Mouse (Mus musculus): ENCODE data around the gene Zdhhc12. TPM values are rescaled to one million over a fixed set of nuclear protein-coding genes. Genes with fewer than 3 reads are reported as not detected.
A peak's percentile ranks its signal among the peaks of the same experiment; 100 is the strongest.

The Zdhhc12 gene
- polyA plus RNA-seq, 1 experiment from 2014 or later = 32.0 TPM

DNA sequence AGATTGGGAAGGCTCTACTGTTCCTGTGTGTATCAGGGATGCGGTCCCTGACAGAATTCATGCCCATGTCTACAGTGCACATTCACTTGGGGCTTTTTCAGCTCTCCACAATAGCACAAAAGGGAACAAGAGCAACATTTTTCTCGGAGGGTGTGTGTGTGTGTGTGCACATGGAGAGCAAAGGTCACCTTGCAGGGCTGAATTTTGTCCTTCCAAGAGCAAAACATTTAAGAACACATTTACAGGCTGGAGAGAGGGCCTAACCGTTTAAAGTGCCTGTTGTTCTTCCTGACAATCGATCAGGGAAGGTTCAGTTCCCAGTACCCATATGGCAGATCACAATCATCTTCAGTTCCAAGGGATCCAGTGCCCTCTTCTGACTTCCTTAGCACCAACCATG, 36.7 kb upstream of the Zdhhc12 start:
- no peak overlapping the region for H3K9ac ChIP-seq (ENCODE audit: low read length)
- no peaks in the 10 kb centered on the region for H3K9me3 ChIP-seq (ENCODE audit: control insufficient read depth, low read length)
- peaks cover 12% of the 10 kb centered on the region for H3K4me1 ChIP-seq (replicated peaks; ENCODE audit: control insufficient read depth, insufficient read depth, low read length)
- H3K36me3 ChIP-seq (ENCODE audit: control insufficient read depth, insufficient read depth, low read length) = no peaks in the 10 kb centered on the region
- no peak overlapping the region for H3K4me2 ChIP-seq (ENCODE audit: low read depth, low read length)
- 70% methylated on average over 4 of the region's 4 CpGs for WGBS
- H3K4me3 ChIP-seq (ENCODE audit: low read length) = no peak overlapping the region
- H3K27me3 ChIP-seq (ENCODE audit: control insufficient read depth, insufficient read depth, low read depth, low read length) = no peaks in the 10 kb centered on the region
- ATAC-seq (ENCODE audit: low read depth) = no peak
- no peak overlapping the region for H3K27ac ChIP-seq (ENCODE audit: low read length)

GRCm38 (mm10) chr2:30128789-30129188, 35.3 kb upstream of the Zdhhc12 start:
- Histone ChIP-seq H3K36me3 (ENCODE audit: control insufficient read depth, insufficient read depth, low read length) (no peaks in the 10 kb centered on the region), H3K4me3 (ENCODE audit: low read length) (no peak overlapping the region), H3K9me3 (ENCODE audit: control insufficient read depth, low read length) (no peaks in the 10 kb centered on the region), H3K9ac (ENCODE audit: low read length) (no peak overlapping the region), H3K27me3 (ENCODE audit: control insufficient read depth, insufficient read depth, low read depth, low read length) (no peaks in the 10 kb centered on the region), H3K4me1 (replicated peaks; ENCODE audit: control insufficient read depth, insufficient read depth, low read length) (peaks cover 11% of the 10 kb centered on the region), H3K27ac (ENCODE audit: low read length) (no peak overlapping the region), H3K4me2 (ENCODE audit: low read depth, low read length) (no peak overlapping the region)
- WGBS = 33% methylated on average over 2 of the region's 2 CpGs
- ATAC-seq (ENCODE audit: low read depth) = no peak

GRCm38 (mm10) chr2:30124472-30125274, 31.2 kb upstream of the Zdhhc12 start, which contains the start of gene Zer1:
Zer1 (minus strand) TSS chr2:30124585.
- 9% methylated on average over 31 of the region's 31 CpGs for WGBS

DNA sequence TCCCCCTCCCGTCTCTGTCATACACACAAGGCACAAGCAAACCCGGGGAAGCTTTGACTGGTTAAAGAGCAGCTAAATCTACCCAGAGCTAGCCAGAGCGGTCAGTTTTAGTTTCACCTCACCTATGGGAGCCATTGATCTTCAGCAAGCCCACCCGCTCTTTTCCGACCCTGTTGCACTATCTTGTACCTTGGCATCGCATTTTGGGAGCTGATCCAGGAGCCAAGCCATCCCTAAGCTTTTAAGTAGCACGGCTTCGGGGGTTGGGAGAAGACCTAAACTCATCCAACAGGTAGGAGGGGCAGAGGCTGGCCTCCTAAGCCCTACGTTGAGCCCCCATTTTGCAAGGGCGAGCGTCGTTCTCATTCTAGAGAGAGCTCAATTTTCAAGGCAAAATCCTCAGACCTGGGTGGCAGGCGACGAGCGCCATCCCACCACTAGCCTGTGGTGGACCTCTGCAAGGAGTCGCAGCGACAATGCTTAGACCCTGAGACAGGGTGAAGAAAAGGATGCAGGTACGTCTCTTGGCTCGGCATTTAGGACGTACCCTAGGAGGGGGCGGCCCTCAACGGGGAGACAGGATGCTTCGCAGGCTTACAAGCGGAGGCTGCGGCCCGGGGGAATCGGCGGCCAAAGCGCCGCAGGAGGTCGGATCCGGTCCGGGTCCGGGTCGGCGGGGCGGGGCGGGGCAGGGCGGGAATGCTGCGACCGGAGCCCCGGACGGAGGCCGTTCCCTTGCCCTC, 30.5 kb upstream of the Zdhhc12 start:
- peak overlapping the region; percentile 94 for H3K4me3 ChIP-seq (ENCODE audit: low read length)
- peak; percentile 69; the same call in 1 of the 2 replicates for ATAC-seq (ENCODE audit: low read depth)
- H3K9me3 ChIP-seq (ENCODE audit: control insufficient read depth, low read length) = no peaks in the 10 kb centered on the region
- 1% methylated on average over 33 of the region's 44 CpGs for WGBS
- H3K4me1 ChIP-seq (replicated peaks; ENCODE audit: control insufficient read depth, insufficient read depth, low read length) = peaks cover 17% of the 10 kb centered on the region
- H3K27me3 ChIP-seq (ENCODE audit: control insufficient read depth, insufficient read depth, low read depth, low read length) = no peaks in the 10 kb centered on the region
- peak overlapping the region; percentile 94 for H3K27ac ChIP-seq (ENCODE audit: low read length)
- peak overlapping the region; percentile 80 for H3K4me2 ChIP-seq (ENCODE audit: low read depth, low read length)
- no peaks in the 10 kb centered on the region for H3K36me3 ChIP-seq (ENCODE audit: control insufficient read depth, insufficient read depth, low read length)
- peak overlapping the region; percentile 92 for H3K9ac ChIP-seq (ENCODE audit: low read length)

More at GRCm38 (mm10) chr2:30124472-30125274, 31.2 kb upstream of the Zdhhc12 start, which contains the start of gene Zer1:
- H3K4me2 ChIP-seq (ENCODE audit: low read depth, low read length) = peak within 1 kb of the TSS; percentile 80
- H3K27me3 ChIP-seq (ENCODE audit: control insufficient read depth, insufficient read depth, low read depth, low read length) = no peaks in the 10 kb centered on the region
- peak within 1 kb of the TSS; percentile 94 for H3K27ac ChIP-seq (ENCODE audit: low read length)
- H3K36me3 ChIP-seq (ENCODE audit: control insufficient read depth, insufficient read depth, low read length) = no peaks in the 10 kb centered on the region
- peak; percentile 98 for ATAC-seq (ENCODE audit: low read depth)
- peak within 1 kb of the TSS; percentile 92 for H3K9ac ChIP-seq (ENCODE audit: low read length)
- H3K4me1 ChIP-seq (replicated peaks; ENCODE audit: control insufficient read depth, insufficient read depth, low read length) = peaks cover 17% of the 10 kb centered on the region
- peak within 1 kb of the TSS; percentile 94 for H3K4me3 ChIP-seq (ENCODE audit: low read length)
- H3K9me3 ChIP-seq (ENCODE audit: control insufficient read depth, low read length) = no peaks in the 10 kb centered on the region

DNA sequence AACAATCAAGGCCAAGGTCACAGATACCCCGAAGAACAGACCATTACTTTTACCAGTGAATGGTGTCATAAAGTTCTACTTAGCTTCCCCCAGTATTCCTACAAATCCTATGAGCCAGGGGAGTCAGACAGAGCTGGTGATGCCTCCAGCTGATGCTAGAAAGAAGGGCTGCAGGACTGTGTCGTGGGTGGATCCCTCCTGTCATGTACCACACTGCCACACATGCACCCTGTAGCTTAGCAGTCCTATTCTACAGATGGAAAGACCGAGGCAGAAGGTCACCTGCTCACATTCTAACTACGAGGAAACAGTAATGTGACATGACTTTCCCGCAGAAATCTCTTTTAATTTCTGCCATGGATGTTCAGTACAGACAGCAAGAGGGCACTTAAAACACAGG, 29.3 kb upstream of the Zdhhc12 start:
- no peak overlapping the region for H3K27ac ChIP-seq (ENCODE audit: low read length)
- H3K9ac ChIP-seq (ENCODE audit: low read length) = peak overlapping the region; percentile 92
- peaks cover 17% of the 10 kb centered on the region for H3K4me1 ChIP-seq (replicated peaks; ENCODE audit: control insufficient read depth, insufficient read depth, low read length)
- no peaks in the 10 kb centered on the region for H3K27me3 ChIP-seq (ENCODE audit: control insufficient read depth, insufficient read depth, low read depth, low read length)
- no peak for ATAC-seq (ENCODE audit: low read depth)
- 0 out of 2 replicates have a peak overlapping the region, but pooled peaks have one; percentile 80 for H3K4me2 ChIP-seq (ENCODE audit: low read depth, low read length)
- no peaks in the 10 kb centered on the region for H3K9me3 ChIP-seq (ENCODE audit: control insufficient read depth, low read length)
- no peak overlapping the region for H3K4me3 ChIP-seq (ENCODE audit: low read length)
- H3K36me3 ChIP-seq (ENCODE audit: control insufficient read depth, insufficient read depth, low read length) = no peaks in the 10 kb centered on the region
- 81% methylated on average over 5 of the region's 5 CpGs for WGBS

DNA sequence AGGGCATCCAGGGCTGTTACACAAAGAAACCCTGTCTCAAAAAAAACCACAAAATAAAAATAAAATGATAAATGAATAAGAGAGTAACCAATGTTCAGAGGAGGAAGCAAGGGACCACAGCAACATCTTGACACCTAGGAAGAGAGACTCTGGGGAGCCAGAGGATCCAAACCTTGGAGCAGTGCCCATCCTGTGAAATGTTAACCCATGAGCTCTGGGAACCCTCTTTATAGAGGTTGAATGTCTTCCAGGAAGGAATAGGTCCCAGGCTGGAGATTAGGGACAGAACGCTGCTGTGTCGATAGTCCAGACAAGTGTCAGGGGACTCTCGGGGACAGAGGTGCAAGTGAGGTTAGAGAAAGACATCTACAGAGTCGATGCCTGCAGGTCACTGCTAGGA, 26.8 kb upstream of the Zdhhc12 start:
- no peak for ATAC-seq (ENCODE audit: low read depth)
- Histone ChIP-seq H3K4me3 (ENCODE audit: low read length) (no peak overlapping the region), H3K27me3 (ENCODE audit: control insufficient read depth, insufficient read depth, low read depth, low read length) (no peaks in the 10 kb centered on the region), H3K9ac (ENCODE audit: low read length) (no peak overlapping the region), H3K36me3 (ENCODE audit: control insufficient read depth, insufficient read depth, low read length) (no peaks in the 10 kb centered on the region), H3K9me3 (ENCODE audit: control insufficient read depth, low read length) (no peaks in the 10 kb centered on the region), H3K4me2 (ENCODE audit: low read depth, low read length) (no peak overlapping the region), H3K27ac (ENCODE audit: low read length) (no peak overlapping the region), H3K4me1 (replicated peaks; ENCODE audit: control insufficient read depth, insufficient read depth, low read length) (peaks cover 17% of the 10 kb centered on the region)
- WGBS = 81% methylated on average over 4 of the region's 4 CpGs

DNA sequence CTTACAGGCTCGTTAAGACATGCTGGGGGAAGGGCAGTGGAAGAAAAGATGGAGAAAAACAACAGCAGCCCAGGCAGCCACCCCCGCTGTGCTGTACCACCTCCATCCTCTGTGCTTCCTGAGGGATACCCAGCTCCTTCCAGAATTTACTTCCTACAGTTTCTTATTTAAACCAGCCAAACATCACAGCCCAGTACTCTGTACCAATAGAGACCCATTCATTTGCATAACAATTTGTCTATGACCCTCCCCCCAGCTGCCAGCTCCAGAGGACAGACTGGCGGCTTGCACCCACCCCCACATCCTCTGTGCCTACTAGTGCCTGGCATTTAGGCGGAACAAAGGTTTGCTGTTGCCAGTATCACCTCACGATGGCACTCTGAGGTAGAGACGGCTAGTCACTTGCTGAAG, 26.2 kb upstream of the Zdhhc12 start:
- 41% methylated on average over 6 of the region's 6 CpGs for WGBS
- H3K36me3 ChIP-seq (ENCODE audit: control insufficient read depth, insufficient read depth, low read length) = no peaks in the 10 kb centered on the region
- no peak overlapping the region for H3K4me2 ChIP-seq (ENCODE audit: low read depth, low read length)
- ATAC-seq (ENCODE audit: low read depth) = no peak
- H3K9ac ChIP-seq (ENCODE audit: low read length) = no peak overlapping the region
- H3K4me3 ChIP-seq (ENCODE audit: low read length) = no peak overlapping the region
- H3K27ac ChIP-seq (ENCODE audit: low read length) = no peak overlapping the region
- peaks cover 12% of the 10 kb centered on the region for H3K4me1 ChIP-seq (replicated peaks; ENCODE audit: control insufficient read depth, insufficient read depth, low read length)
- no peaks in the 10 kb centered on the region for H3K27me3 ChIP-seq (ENCODE audit: control insufficient read depth, insufficient read depth, low read depth, low read length)
- no peaks in the 10 kb centered on the region for H3K9me3 ChIP-seq (ENCODE audit: control insufficient read depth, low read length)

DNA sequence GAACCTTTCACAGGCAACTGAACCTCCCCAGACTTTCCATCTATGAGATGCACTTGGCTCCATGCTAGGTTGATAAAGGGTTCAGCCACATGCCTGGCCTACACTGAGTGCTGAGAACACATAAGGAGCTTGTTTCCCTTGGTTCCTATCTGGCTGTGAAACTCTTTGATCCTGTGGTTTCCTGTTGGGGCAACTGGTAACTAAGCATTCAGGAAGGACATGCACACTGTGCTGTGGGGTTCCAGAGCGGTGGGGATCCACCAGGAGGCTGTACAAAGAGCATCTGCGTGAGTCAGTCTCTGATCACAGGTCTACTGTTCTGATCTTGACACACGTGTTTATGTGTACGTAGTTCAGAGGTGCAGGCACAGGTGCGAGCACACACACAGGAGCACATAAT, 19.1 kb upstream of the Zdhhc12 start:
- no peak for ATAC-seq (ENCODE audit: low read depth)
- Histone ChIP-seq H3K36me3 (ENCODE audit: control insufficient read depth, insufficient read depth, low read length) (peaks cover 27% of the 10 kb centered on the region), H3K9me3 (ENCODE audit: control insufficient read depth, low read length) (no peaks in the 10 kb centered on the region), H3K4me3 (ENCODE audit: low read length) (no peak overlapping the region), H3K4me2 (ENCODE audit: low read depth, low read length) (no peak overlapping the region), H3K4me1 (replicated peaks; ENCODE audit: control insufficient read depth, insufficient read depth, low read length) (no peaks in the 10 kb centered on the region), H3K9ac (ENCODE audit: low read length) (no peak overlapping the region), H3K27ac (ENCODE audit: low read length) (no peak overlapping the region), H3K27me3 (ENCODE audit: control insufficient read depth, insufficient read depth, low read depth, low read length) (no peaks in the 10 kb centered on the region)
- 86% methylated on average over 5 of the region's 5 CpGs for WGBS

GRCm38 (mm10) chr2:30111500-30111899, 18.1 kb upstream of the Zdhhc12 start:
- ATAC-seq (ENCODE audit: low read depth) = no peak
- 100% methylated on average over 2 of the region's 2 CpGs for WGBS
- no peaks in the 10 kb centered on the region for H3K4me1 ChIP-seq (replicated peaks; ENCODE audit: control insufficient read depth, insufficient read depth, low read length)
- no peak overlapping the region for H3K9ac ChIP-seq (ENCODE audit: low read length)
- no peak overlapping the region for H3K4me3 ChIP-seq (ENCODE audit: low read length)
- H3K27ac ChIP-seq (ENCODE audit: low read length) = no peak overlapping the region
- H3K4me2 ChIP-seq (ENCODE audit: low read depth, low read length) = no peak overlapping the region
- peaks cover 33% of the 10 kb centered on the region for H3K36me3 ChIP-seq (ENCODE audit: control insufficient read depth, insufficient read depth, low read length)
- no peaks in the 10 kb centered on the region for H3K9me3 ChIP-seq (ENCODE audit: control insufficient read depth, low read length)
- H3K27me3 ChIP-seq (ENCODE audit: control insufficient read depth, insufficient read depth, low read depth, low read length) = no peaks in the 10 kb centered on the region

Measured in lung, embryonic 16.5 days (tissue).